Mouse (Mus musculus): Measurements from ENCODE around the gene Papss2.

Gene Papss2

DNA sequence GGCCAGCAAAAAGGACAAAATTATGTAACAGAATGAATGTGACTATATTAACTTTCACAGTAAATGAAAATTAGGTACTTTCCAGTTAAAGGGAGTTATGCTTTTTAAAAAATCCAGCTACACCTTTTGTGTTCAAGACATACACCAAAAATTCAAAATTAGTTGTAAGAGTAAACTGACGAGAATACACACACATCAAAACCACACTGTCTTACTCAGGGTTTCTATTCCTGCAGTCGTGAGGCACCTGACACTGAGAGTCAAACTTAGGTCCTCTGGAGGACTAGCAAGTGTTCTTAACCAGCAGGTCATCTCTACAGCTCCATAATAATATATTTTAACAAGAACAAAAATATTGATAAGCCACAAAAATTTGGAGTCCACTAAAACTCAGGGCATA lies 101.1 kb downstream of the Papss2 start:
- in situ Hi-C loops (cut with MboI; ENCODE audit: low sequenced_read_pairs), result no loop called here

DNA sequence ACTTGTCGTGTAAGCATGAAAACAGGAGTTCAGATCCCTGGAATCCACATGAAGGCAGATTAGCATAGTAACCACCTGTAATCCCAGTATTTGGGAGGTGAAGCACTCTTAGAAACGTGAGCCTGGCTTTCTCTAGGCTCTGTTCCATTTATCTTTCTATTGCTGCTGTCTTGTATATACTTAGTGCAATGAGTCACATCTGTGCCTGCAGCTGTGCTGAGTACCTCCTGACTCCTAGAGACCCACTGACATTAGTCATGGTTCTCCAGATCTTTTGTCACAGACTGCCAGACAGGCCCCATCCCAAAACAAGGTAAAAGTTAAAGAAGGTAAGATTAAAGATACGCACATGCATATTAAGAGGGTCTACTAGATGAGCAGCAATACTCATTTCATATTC lies 106.6 kb downstream of the Papss2 start:
- in situ Hi-C loops (cut with MboI; ENCODE audit: low sequenced_read_pairs), result no loop called here

DNA sequence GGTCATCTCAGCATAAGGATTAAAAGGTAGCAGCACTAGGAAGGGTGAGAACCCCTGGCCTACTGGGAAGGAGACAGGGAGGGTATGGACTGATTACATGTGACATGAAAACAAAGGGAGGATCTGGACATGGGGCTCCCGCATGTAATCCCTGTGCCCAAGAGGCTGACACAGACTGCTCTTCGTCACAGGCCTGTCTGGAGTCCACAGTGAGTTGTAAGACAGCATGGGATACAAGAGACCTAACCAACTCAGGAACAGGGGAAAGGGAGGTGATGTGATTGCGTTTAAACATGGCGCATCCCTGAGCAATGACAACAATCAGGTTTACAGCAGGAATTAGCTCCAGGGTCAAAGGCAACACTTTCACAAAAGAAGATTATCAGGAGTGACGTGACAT lies 113.4 kb downstream of the Papss2 start:
- in situ Hi-C loops (cut with MboI; ENCODE audit: low sequenced_read_pairs), result no loop called here

DNA sequence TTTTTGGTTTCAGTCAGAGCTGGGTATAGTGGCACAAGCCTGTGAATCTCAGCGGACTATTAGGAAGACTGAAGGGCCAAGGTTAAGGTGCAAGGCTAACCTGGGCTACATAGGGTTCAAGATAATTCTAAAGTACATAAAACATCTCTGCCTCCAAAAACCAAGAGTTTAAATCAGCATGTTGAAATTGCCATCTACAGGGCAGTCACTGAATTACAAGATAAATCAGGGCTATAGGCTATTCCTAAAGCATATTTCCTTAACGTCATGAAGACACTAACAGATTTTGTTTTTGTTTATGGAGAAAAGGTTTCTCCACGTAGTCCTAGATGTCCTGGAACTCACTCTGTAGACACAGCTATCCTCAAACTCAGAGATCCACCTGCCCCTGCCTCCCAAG lies 114.7 kb downstream of the Papss2 start:
- in situ Hi-C loops (cut with MboI; ENCODE audit: low sequenced_read_pairs), result loop anchor here (10.0 kb wide), 1 partner anchor 515 kb away; no protein-coding TSS in a partner anchor

DNA sequence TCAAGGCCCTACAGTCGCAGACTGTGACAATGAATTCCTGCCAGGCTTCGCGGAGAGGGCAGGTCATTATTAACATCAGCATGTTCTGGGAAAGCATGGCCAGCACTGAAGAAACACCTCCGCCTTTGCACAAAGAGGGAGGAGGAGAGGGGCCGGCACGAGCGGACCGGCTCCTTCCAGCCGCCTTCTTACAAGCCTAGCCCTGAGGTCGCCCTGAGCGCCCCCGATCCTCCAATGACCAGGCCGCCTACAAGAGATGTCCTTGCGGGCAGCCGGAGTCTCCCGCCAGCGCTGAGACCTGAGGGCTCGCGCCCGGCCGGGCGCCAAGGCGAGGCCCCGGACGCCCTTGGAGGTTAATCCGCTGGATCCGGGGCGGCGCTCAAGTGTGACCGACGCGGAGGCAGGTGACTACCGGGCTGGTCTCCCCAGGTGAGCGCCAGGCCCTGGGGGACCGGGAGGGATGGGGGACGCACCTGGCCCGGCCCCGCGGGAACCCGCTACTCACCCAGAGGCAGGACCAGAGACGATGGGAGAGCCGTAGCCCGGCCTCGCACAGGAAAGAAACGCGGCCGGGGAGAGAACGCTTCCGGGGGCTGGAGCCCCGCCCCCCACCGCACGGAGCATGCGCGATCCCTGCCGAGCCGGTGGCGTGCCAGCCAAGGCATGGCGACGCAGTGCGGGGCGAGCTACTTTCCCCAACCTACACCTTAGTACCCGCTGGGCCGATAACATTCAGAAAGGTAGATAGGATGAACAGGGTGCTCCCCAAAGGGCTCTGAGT lies 116.4 kb downstream of the Papss2 start:
- in situ Hi-C loops (cut with MboI; ENCODE audit: low sequenced_read_pairs), result loop anchor here (10.0 kb wide), 1 partner anchor 513 kb away; no protein-coding TSS in a partner anchor

DNA sequence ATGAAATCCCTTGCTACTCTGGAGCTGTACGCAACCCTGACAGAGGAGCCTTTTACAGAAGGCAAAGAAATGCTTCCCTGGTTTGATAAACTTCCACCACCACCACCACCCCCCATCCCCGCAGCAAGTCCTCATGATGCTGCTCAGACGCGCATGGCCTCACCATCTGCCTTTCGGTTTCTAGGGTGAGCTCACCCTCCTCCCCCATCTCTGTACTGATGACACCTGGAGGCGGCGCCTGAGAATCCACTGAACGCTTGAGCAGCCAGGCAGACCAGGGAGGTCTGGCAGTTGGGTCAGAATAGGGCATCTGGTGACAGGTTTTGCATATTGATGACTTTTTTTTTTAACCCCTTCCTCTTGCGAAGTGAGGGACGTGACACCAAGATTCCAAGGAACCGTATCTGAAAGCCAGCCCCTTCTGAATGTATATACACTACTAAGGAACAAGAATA lies 117.0 kb downstream of the Papss2 start:
- in situ Hi-C loops (cut with MboI; ENCODE audit: low sequenced_read_pairs), result loop anchor here (10.0 kb wide), 1 partner anchor 512 kb away; no protein-coding TSS in a partner anchor

DNA sequence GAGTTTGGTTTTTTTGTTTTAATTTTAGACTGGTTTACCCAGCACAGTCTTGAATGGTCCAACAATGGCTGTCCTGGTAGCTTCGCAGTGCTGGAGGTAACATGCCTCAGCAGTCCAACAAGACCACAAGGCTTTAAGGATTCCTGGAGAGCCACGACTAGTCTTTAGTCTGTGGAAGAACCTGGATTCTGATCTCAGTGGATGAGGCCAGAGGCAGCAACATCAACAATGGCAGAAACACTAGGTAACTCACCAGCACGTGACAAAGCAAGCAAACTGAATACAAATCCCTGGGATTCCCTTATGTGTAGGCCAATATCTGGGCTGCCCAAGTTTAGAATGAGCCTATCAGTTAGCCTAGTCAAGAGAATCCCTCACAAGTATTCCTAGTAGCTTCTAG lies 117.9 kb downstream of the Papss2 start:
- in situ Hi-C loops (cut with MboI; ENCODE audit: low sequenced_read_pairs), result loop anchor here (10.0 kb wide), 1 partner anchor 511 kb away; no protein-coding TSS in a partner anchor

DNA sequence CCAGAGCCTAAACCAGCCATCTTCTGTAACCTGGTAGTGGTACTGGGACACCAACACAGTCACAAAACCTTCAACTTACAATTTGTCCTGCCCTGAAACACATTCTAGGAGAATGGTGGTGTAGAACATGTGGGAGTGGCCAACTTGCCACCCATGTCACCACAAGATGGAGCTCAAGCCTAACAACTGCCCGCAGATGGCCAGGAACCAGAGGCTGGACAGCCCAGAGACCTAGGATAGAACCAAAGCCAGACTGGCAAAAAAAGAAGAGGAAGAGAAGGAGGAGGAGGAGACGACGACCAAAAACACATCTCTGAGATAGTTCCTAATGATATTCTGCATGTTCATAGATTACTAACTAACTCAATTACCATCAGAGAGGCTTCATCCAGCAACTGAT lies 119.6 kb downstream of the Papss2 start:
- in situ Hi-C loops (cut with MboI; ENCODE audit: low sequenced_read_pairs), result loop anchor here (5.0 to 10.0 kb wide), 2 partner anchors 510 to 647 kb away; no protein-coding TSS in a partner anchor

DNA sequence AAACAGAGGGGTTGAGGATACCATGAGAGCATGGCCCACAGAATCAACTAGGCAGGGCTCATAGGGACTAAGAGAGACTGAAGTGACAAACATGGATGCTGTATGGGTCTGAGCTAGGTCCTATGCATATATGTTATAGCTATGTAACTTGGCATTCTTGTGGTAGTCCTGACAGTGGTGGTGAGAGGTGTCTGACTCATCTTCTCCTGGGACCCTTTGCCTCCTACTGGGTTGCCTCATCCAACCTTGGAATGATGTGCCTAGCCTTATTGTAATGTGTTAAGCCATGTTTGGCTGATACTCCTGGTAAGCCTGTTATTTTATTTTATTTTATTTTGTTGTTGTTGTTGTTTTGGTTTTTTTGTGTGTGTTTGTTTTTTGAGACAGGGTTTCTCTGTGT lies 120.1 kb downstream of the Papss2 start:
- in situ Hi-C loops (cut with MboI; ENCODE audit: low sequenced_read_pairs), result loop anchor here (5.0 to 10.0 kb wide), 2 partner anchors 509 to 647 kb away; no protein-coding TSS in a partner anchor

All from CH12F3 (cell line).